Mouse (Mus musculus) heart, adult 11 months (tissue): ENCODE measurements around the gene Pold3.
A peak's percentile ranks its signal among the peaks of the same experiment; 100 is the strongest.

ENCODE experiments used
- DNase-seq: peaks from one replicate; pipeline ENCODE4 v3.0.0; 2022

Gene Pold3

DNA sequence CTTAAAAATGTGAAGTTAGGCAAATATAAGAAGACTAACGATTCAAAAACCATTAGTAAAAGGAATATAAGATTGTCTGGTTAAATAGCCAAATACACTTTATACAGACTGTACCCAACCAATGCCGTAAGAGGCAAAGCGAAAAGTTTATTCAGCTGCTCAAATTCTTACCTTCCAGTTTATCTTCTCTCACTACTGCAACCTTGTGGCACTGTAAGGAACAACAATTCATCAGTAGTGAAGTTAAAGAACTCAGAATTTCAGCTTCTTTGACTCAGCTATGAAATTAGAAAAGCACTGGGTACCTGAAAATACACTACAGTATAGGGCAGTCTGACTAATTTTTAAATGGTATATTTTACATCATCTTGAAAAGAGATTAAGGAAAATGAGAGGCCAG, 13.0 kb downstream of the Pold3 start:
- no peak for DNase-seq

DNA sequence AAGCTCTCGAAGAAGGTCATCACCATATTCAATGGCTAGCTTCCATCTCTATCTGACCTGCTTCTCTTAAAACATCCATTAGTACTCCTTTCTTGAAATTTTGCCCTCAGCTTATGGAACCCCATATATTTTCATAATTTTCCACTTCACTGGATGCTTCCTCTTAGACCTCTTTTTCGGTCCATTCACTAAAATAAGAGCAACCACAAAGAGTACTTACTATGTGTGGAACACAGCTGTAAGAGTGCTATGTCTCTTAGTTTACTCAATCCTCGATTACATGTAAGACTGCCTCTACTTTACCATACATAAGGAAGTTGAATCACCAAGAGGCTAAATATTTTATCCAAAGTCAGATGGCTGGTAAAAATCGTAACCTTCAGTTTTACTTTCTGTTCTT, 16.7 kb downstream of the Pold3 start:
- DNase-seq, result no peak

DNA sequence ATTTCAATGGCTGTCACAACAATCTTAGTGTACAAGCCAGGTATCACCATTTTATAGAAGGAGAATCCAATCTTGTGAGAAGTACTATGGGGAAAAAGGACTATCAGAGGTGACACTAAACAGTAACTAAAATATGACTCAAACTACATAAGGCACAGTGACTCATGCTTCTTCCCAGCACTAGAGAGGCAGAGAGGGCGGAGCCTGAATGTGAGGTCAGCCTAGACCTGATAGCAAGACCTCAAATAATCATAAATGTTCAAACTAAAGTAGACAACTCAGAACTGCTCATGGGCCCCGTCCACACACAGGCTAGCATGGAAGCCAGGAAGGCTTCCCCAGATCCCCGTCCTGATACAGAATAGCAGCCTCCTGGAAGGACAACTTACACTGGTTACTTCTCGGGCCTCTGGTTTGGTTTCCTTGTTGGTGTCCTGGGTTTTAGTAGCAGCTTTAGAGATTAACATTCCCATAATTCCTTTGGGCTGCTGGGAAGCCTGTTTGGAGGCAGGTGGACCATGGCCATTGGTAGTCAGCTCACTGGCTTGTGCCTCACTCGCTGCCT, 21.3 kb downstream of the Pold3 start:
- DNase-seq, result peak; percentile 53

- peak; percentile 86 for DNase-seq
Observed at GRCm38 (mm10) chr7:100086891-100087290, 34.5 kb downstream of the Pold3 start.

DNA sequence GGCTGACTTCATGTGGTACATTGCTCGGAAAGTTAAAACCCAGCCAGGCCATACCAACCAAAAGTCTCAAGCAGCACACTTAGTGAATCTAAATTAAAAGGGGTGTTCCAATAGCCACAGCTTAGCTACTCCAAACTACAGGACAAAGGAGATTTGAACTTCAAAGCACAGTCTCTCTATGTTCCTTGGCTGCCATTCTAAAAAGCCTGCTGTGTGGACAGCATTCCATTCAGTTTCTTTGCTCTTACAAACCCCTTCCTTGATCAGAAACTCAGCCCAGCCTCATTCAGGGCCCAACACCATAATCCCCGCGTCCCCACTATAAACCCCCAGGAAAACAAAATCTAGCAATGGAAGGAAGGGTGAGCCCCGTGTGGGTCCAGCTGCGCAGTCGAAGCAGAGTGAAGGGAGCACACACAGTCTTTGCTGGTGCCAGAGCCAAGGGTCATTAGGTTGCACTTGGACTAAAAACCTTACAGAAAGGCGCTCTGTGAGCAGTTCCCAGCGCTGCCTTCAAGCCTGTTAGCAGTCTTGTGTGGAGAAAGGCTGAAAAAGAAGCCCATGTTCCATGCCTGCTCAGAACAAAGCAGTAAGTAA, 35.1 kb downstream of the Pold3 start:
- DNase-seq, result peak; percentile 73

- peak; percentile 68 for DNase-seq
Observed at GRCm38 (mm10) chr7:100083812-100084211, 37.6 kb downstream of the Pold3 start.

- peak; percentile 60 for DNase-seq
Observed at GRCm38 (mm10) chr7:100082836-100083235, 38.5 kb downstream of the Pold3 start.

DNA sequence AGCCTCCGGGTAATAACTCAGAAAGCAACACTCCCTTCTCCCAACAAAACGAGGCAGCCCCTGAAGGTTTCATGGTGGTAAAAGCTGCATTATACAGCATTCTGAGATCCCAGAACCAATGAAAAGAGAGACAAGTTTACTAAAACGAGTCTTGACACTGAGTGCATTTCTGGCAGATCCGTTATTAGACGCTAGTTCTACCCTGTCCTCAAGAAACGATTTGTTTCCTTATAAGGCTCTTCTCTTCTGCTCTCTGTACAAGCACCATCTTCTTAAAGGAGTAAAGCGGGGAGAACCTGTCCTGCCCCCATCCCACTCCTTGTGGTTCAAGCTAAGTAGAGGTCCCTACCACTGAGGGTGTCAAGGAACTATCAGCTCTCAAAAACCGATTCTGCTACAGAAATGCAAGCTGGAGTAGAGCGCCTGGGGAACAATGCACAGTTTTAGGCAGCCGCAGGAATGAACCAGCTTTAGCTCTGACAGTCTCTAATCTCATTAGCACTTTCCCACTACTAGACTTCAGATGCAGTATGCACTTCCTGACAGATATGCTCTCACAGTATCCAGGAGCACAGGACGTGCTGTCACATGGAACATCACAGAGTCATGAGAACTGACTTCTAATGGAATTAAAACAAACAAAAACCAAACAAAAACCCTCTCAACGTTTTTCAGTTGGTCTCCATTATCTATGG, 41.1 kb downstream of the Pold3 start:
- DNase-seq, result peak; percentile 23

GRCm38 (mm10) chr7:100077071-100077470, 44.3 kb downstream of the Pold3 start:
- DNase-seq, result no peak

GRCm38 (mm10) chr7:100076296-100076695, 45.1 kb downstream of the Pold3 start:
- DNase-seq, result peak; percentile 70

- peak; percentile 97 for DNase-seq
Observed at GRCm38 (mm10) chr7:100073959-100074358, 47.4 kb downstream of the Pold3 start.

DNA sequence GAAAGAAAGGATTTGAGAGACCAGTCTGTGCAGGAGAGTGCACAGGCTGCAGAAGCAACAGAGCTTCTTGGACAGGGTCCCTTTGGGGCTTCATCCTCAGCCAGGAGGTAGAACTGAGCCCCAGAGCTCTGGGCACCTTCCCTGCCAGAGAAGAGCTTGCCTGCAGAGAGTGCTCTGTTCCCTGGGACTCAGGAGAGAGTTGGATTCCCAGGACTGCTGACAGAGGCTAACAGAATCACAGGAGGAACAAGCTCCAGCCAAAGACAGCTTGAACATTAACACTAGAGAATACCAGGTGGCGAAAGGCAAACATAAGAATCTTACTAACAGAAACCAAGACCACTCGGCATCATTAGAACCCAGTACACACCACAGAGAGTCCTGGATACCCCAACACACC, 68.4 kb downstream of the Pold3 start:
- peak; percentile 43 for DNase-seq

GRCm38 (mm10) chr7:100051904-100052303, 69.5 kb downstream of the Pold3 start:
- DNase-seq, result peak; percentile 83

- peak; percentile 14 for DNase-seq
Observed at GRCm38 (mm10) chr7:100046486-100046885, 74.9 kb downstream of the Pold3 start.

DNA sequence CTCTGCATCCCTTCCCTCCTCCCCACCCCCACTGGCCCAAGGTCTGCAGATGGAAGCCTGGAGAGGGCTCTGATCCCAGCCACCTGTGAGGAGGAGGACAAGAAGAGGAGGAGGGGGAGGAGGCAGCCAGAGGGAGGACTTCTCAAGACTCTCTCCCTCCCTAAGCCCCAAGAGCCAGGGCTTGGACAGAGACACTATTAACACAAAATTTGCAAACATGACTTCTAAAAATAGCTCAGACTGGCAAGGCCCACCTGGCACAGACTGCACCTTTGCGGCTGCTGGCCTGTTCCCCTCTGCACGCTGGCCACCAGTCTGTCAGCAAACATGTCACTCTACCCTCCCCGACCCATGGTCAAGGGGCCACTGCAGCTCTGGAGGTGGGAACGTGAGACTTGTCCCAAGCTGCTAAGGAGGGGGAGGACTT, 77.7 kb downstream of the Pold3 start:
- peak; percentile 88 for DNase-seq

DNA sequence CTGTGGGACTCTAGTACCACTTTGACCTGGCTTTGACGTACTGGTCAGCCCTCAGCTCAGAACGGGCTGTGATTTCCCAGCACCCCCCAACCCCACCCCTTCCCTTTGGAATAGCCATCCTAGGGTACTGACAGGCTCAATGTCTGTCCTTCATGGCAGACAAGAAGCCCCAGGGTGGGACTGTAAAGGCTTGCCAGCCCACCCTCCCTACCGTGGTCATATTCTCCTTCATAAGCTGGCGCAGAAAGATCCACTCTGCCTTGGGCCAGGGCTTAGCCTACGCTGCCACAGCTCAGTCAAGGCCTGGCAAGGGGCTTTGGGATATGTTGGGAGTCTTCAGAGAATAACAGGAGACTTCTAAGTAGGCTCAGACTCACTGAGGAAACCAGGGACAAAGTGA, 78.3 kb downstream of the Pold3 start:
- DNase-seq, result no peak

- DNase-seq, result peak; percentile 82
Observed at GRCm38 (mm10) chr7:100042120-100042519, 79.2 kb downstream of the Pold3 start.

DNA sequence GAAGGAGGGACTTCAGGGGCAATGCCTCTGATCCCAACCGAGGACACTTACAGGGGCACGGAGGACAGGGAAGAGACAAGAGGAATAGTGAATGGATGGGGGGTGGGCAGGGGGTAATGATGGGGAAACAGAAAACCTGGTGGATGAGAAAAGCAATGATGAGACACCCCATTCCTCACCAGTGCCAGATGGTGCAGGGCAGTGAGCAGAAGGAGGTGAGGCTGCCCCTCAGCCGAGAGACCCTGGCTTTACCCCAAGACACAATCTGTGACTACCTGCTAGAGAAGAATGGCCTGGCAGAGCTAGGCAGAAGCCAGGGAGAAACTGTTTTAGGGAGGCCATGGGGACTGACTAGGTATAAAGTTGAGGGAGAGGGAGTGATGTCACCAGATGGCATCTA, 84.9 kb downstream of the Pold3 start:
- no peak for DNase-seq

DNA sequence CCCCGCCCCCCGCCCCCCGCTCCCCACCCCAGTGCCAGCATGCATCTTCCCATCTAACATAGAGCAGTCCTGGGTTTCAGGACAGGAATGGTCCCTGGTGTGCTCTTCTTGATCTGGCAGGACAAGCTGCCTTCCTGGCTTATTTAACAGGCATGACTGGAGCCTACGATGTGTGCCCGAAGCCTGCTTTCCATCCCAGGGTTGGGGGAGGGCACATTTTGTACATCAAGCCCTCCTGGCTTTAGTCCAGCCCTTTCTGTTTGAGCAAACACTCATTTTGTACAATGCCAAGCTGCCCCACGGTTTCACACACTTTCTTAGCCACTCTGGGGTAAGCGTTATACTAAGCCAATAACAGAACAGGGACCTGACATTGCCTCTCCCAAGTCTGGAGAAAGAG, 85.3 kb downstream of the Pold3 start:
- no peak for DNase-seq

GRCm38 (mm10) chr7:100034815-100035463, 86.4 kb downstream of the Pold3 start:
- no peak for DNase-seq

DNA sequence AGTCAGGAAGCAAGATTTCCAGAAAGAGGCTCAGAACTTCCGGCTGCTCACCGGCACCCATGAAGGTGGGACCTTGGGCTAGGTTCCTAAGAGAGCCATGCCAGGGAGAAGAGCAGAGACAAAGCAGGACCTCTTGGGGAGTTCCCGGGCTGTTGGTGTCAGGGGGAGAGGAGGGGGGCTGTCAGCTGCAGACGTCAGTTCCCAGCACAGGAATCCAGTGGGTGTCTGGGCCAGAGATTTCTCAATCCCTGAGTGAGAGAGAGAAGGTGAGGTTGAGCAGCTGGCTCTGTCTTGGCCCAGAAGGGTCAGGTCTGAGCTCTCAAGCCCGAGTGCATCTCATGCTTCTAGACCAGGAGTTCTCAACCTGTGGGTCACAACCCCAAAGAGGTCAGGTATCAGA, 87.7 kb downstream of the Pold3 start:
- no peak for DNase-seq
